Mouse (Mus musculus): ENCODE data around the gene Ciita. TPM values are rescaled to one million over a fixed set of nuclear protein-coding genes. Genes with fewer than 3 reads are reported as not detected.

Gene Ciita
- polyA plus RNA-seq, 1 experiment, result 0.11 TPM

- H3K4me3 ChIP-seq (replicated peaks; ENCODE audit: insufficient read depth, low read depth, low read length), result no peak overlapping the region
- no peak for DNase-seq
- no peak overlapping the region for H3K27ac ChIP-seq (ENCODE audit: insufficient read depth, low read length)
- TF ChIP-seq CTCF (IDR thresholded peaks at IDR 0.05; ENCODE audit: borderline replicate concordance, insufficient read depth, low read depth, low read length), result no peak
- TF ChIP-seq POLR2A (IDR thresholded peaks at IDR 0.05; ENCODE audit: borderline replicate concordance, insufficient read depth, low read length), result no peak
- H3K27me3 ChIP-seq (ENCODE audit: control insufficient read depth, insufficient read depth, low read length), result no peaks in the 10 kb centered on the region
- H3K4me1 ChIP-seq (ENCODE audit: control insufficient read depth, insufficient read depth, low read length), result peaks cover 9% of the 10 kb centered on the region; the same call in 1 of the 2 replicates
- 93% methylated on average over 4 of the region's 4 CpGs for WGBS
Measured at GRCm38 (mm10) chr16:10567153-10567552, 87.3 kb downstream of the Ciita start.

- DNase-seq, result no peak
- H3K27ac ChIP-seq (ENCODE audit: insufficient read depth, low read length), result no peak overlapping the region
- peaks cover 9% of the 10 kb centered on the region; the same call in 1 of the 2 replicates for H3K4me1 ChIP-seq (ENCODE audit: control insufficient read depth, insufficient read depth, low read length)
- H3K4me3 ChIP-seq (replicated peaks; ENCODE audit: insufficient read depth, low read depth, low read length), result no peak overlapping the region
- H3K27me3 ChIP-seq (ENCODE audit: control insufficient read depth, insufficient read depth, low read length), result no peaks in the 10 kb centered on the region
- TF ChIP-seq POLR2A (IDR thresholded peaks at IDR 0.05; ENCODE audit: borderline replicate concordance, insufficient read depth, low read length), result no peak
- TF ChIP-seq CTCF (IDR thresholded peaks at IDR 0.05; ENCODE audit: borderline replicate concordance, insufficient read depth, low read depth, low read length), result no peak
- WGBS, result 79% methylated on average over 5 of the region's 5 CpGs
Measured at GRCm38 (mm10) chr16:10569809-10570395, 90.0 kb downstream of the Ciita start.

GRCm38 (mm10) chr16:10570708-10571107 is 90.8 kb downstream of the Ciita start:
- no peak overlapping the region for H3K27ac ChIP-seq (ENCODE audit: insufficient read depth, low read length)
- no peak overlapping the region for H3K4me3 ChIP-seq (replicated peaks; ENCODE audit: insufficient read depth, low read depth, low read length)
- whole genome bisulfite sequencing, result 28% methylated on average over 1 of the region's 1 CpGs
- peak; percentile 63 to 71 for DNase-seq
- TF ChIP-seq CTCF (IDR thresholded peaks at IDR 0.05; ENCODE audit: borderline replicate concordance, insufficient read depth, low read depth, low read length) (peak; percentile 33; the same call in 1 of the 2 replicates), POLR2A (IDR thresholded peaks at IDR 0.05; ENCODE audit: borderline replicate concordance, insufficient read depth, low read length) (no peak)
- H3K4me1 ChIP-seq (ENCODE audit: control insufficient read depth, insufficient read depth, low read length), result peaks cover 9% of the 10 kb centered on the region; the same call in 1 of the 2 replicates
- no peaks in the 10 kb centered on the region for H3K27me3 ChIP-seq (ENCODE audit: control insufficient read depth, insufficient read depth, low read length)

- peaks cover 9% of the 10 kb centered on the region; the same call in 1 of the 2 replicates for H3K4me1 ChIP-seq (ENCODE audit: control insufficient read depth, insufficient read depth, low read length)
- no peak overlapping the region for H3K4me3 ChIP-seq (replicated peaks; ENCODE audit: insufficient read depth, low read depth, low read length)
- no peak for DNase-seq
- H3K27ac ChIP-seq (ENCODE audit: insufficient read depth, low read length), result no peak overlapping the region
- H3K27me3 ChIP-seq (ENCODE audit: control insufficient read depth, insufficient read depth, low read length), result no peaks in the 10 kb centered on the region
- WGBS, result 38% methylated on average over 2 of the region's 2 CpGs
- TF ChIP-seq CTCF (IDR thresholded peaks at IDR 0.05; ENCODE audit: borderline replicate concordance, insufficient read depth, low read depth, low read length) (peak; percentile 46; the same call in 1 of the 2 replicates), POLR2A (IDR thresholded peaks at IDR 0.05; ENCODE audit: borderline replicate concordance, insufficient read depth, low read length) (no peak)
Measured at GRCm38 (mm10) chr16:10571820-10572219, 92.0 kb downstream of the Ciita start.

GRCm38 (mm10) chr16:10574936-10575335 is 95.1 kb downstream of the Ciita start:
- Histone ChIP-seq H3K4me1 (ENCODE audit: control insufficient read depth, insufficient read depth, low read length) (peaks cover 9% of the 10 kb centered on the region; the same call in 1 of the 2 replicates), H3K27ac (ENCODE audit: insufficient read depth, low read length) (no peak overlapping the region), H3K27me3 (ENCODE audit: control insufficient read depth, insufficient read depth, low read length) (no peaks in the 10 kb centered on the region), H3K4me3 (replicated peaks; ENCODE audit: insufficient read depth, low read depth, low read length) (no peak overlapping the region)
- DNase-seq, result no peak
- WGBS, result 60% methylated on average over 2 of the region's 2 CpGs
- TF ChIP-seq POLR2A (IDR thresholded peaks at IDR 0.05; ENCODE audit: borderline replicate concordance, insufficient read depth, low read length), result no peak
- no peak for TF ChIP-seq CTCF (IDR thresholded peaks at IDR 0.05; ENCODE audit: borderline replicate concordance, insufficient read depth, low read depth, low read length)

- Histone ChIP-seq H3K27me3 (ENCODE audit: control insufficient read depth, insufficient read depth, low read length) (no peaks in the 10 kb centered on the region), H3K27ac (ENCODE audit: insufficient read depth, low read length) (no peak overlapping the region), H3K4me3 (replicated peaks; ENCODE audit: insufficient read depth, low read depth, low read length) (no peak overlapping the region), H3K4me1 (ENCODE audit: control insufficient read depth, insufficient read depth, low read length) (peaks cover 6% of the 10 kb centered on the region; the same call in 1 of the 2 replicates)
- no peak for DNase-seq
- WGBS, result 86% methylated on average over 4 of the region's 4 CpGs
- TF ChIP-seq CTCF (IDR thresholded peaks at IDR 0.05; ENCODE audit: borderline replicate concordance, insufficient read depth, low read depth, low read length), result no peak
- no peak for TF ChIP-seq POLR2A (IDR thresholded peaks at IDR 0.05; ENCODE audit: borderline replicate concordance, insufficient read depth, low read length)
Measured at GRCm38 (mm10) chr16:10575915-10576314, 96.1 kb downstream of the Ciita start.

- H3K4me3 ChIP-seq (replicated peaks; ENCODE audit: insufficient read depth, low read depth, low read length), result no peak overlapping the region
- WGBS, result 64% methylated on average over 5 of the region's 5 CpGs
- H3K4me1 ChIP-seq (ENCODE audit: control insufficient read depth, insufficient read depth, low read length), result no peaks in the 10 kb centered on the region
- no peak overlapping the region for H3K27ac ChIP-seq (ENCODE audit: insufficient read depth, low read length)
- no peak for DNase-seq
- H3K27me3 ChIP-seq (ENCODE audit: control insufficient read depth, insufficient read depth, low read length), result no peaks in the 10 kb centered on the region
- no peak for TF ChIP-seq CTCF (IDR thresholded peaks at IDR 0.05; ENCODE audit: borderline replicate concordance, insufficient read depth, low read depth, low read length)
- TF ChIP-seq POLR2A (IDR thresholded peaks at IDR 0.05; ENCODE audit: borderline replicate concordance, insufficient read depth, low read length), result no peak
Measured at GRCm38 (mm10) chr16:10577548-10577947, 97.7 kb downstream of the Ciita start.

Other genes starting within 250 kb of the Ciita start
- 16.2 and 18.9 TPM in 2 replicates for gene Emp2, start 166.1 kb upstream of the Ciita start, polyA plus RNA-seq (2012; rRNA removed)
- gene Tekt5, start 84.6 kb upstream of the Ciita start, polyA plus RNA-seq (2012; rRNA removed), result 14.7 and 20.3 TPM in 2 replicates
- gene Nubp1, start 68.1 kb upstream of the Ciita start, polyA plus RNA-seq (2012; rRNA removed), result 30.0 and 30.8 TPM in 2 replicates
- gene Tvp23a, start 32.7 kb upstream of the Ciita start, polyA plus RNA-seq (2012; rRNA removed), result 25.5 and 27.3 TPM in 2 replicates
- gene Dexi, start 63.0 kb downstream of the Ciita start, polyA plus RNA-seq (2012; rRNA removed), result 126 and 143 TPM in 2 replicates
- 48.7 and 51.2 TPM in 2 replicates for gene Clec16a, start 65.3 kb downstream of the Ciita start, polyA plus RNA-seq (2012; rRNA removed)